Mouse (Mus musculus): ENCODE results near the gene Qrich2. TPM values are rescaled to one million over a fixed set of nuclear protein-coding genes. Genes with fewer than 3 reads are reported as not detected.
"Not testable (repeated sequence)": the region's sequence is repeated elsewhere in the genome, so short reads cannot be mapped to it uniquely, and the experiment has no call there.

Gene Qrich2
- polyA plus RNA-seq, 1 experiment from 2014 or later = not detected

DNA sequence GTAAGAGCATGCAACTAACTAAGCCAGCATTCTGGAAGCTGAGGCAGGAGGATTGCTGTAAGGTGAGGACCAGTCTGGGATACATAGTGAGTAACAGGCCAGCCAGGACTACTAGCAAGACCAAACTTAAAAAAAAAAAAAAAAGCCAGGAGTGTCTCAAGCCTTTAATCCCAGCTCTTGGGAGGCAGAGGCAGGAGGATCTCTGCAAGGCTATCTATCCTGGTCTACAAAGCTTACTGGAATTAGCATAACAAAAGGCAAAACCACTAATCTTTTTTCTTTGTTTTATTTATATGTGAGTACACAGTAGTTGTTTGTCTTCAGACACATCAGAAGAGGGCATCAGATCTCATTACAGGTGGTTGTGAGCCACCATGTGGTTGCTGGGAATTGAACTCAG, 22.2 kb upstream of the Qrich2 start:
- Histone ChIP-seq H3K36me3 (peaks cover 46% of the 10 kb centered on the region), H3K4me1 (peaks cover 13% of the 10 kb centered on the region), H3K27me3 (no peaks in the 10 kb centered on the region), H3K4me2 (no peak overlapping the region), H3K4me3 (no peak overlapping the region), H3K9me3 (no peaks in the 10 kb centered on the region; the same call in 1 of the 2 replicates), H3K9ac (no peak overlapping the region), H3K27ac (no peak overlapping the region)
- no peak for ATAC-seq (ENCODE audit: borderline replicate concordance, extremely low read depth, low FRiP score, low TSS enrichment)

DNA sequence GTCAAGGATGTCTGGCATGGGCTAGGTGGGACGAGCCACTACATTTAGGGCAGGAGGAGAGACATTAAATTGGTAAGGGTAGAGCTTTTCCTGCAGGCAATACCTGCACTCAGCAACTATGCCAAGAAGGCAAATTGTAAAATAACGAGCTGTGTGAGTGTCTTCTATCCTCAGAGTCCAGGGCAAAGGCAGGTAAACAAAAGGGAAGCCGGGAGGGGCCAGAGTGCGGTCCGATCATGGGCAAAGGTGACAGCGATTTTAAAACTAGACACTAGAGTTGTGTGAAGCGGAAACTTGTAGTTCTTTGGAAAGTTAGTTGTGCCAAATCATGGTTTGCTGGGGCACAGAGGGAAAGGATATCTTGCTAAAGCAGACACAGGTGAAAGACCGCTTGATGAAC, 18.2 kb upstream of the Qrich2 start:
- H3K9ac ChIP-seq = no peak overlapping the region
- H3K4me1 ChIP-seq = peaks cover 8% of the 10 kb centered on the region
- H3K36me3 ChIP-seq = peaks cover 82% of the 10 kb centered on the region
- 83% methylated on average over 8 of the region's 8 CpGs for WGBS
- no peaks in the 10 kb centered on the region for H3K27me3 ChIP-seq
- no peak for ATAC-seq (ENCODE audit: borderline replicate concordance, extremely low read depth, low FRiP score, low TSS enrichment)
- no peak overlapping the region for H3K27ac ChIP-seq
- no peaks in the 10 kb centered on the region; the same call in 1 of the 2 replicates for H3K9me3 ChIP-seq
- H3K4me2 ChIP-seq = no peak overlapping the region
- H3K4me3 ChIP-seq = no peak overlapping the region

DNA sequence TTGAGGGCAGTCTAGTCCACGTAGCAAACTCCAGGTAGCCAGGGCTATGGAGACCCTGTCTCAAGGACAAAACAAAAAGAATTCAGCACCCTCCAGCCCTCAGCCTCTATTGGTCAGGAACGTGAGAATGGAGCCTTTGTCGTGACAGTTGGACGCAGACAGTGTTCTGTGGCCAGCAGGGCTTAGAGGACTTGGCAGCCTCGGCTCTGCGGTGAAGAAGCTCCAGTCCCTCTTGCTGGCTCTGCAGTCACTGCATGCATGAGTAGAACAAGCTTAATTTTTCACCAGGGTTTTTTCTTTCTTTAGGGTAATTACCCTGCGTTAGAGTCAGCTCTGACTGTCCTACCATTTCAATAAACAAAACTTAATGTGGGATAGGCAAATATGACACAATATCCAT, 15.7 kb upstream of the Qrich2 start:
- Histone ChIP-seq H3K4me1 (no peaks in the 10 kb centered on the region), H3K4me2 (no peak overlapping the region), H3K9ac (no peak overlapping the region), H3K27ac (no peak overlapping the region), H3K36me3 (peaks cover 91% of the 10 kb centered on the region), H3K9me3 (no peaks in the 10 kb centered on the region), H3K27me3 (no peaks in the 10 kb centered on the region), H3K4me3 (no peak overlapping the region)
- 83% methylated on average over 7 of the region's 7 CpGs for WGBS
- no peak for ATAC-seq (ENCODE audit: borderline replicate concordance, extremely low read depth, low FRiP score, low TSS enrichment)

DNA sequence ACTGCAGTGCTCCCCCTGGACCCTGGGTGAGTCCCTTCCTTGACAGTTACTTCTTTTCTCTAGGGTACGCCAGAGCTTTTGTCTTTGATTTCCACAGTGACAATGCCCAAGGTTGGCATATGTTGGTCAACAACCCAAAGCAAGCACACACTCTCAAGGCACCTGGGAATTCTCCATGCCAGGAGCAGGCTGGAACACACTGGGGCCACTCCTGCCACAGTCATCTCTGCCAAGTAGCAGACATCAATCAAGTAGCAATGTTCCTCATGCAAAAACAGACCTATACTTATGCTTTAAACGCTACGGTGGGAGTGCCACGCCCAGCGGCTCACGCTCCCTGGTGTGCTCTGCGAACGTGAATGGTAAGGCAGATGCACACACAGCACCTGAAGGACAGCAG, 14.9 kb upstream of the Qrich2 start:
- H3K4me3 ChIP-seq = no peak overlapping the region
- 93% methylated on average over 8 of the region's 8 CpGs for WGBS
- H3K9me3 ChIP-seq = no peaks in the 10 kb centered on the region
- H3K4me2 ChIP-seq = no peak overlapping the region
- no peaks in the 10 kb centered on the region for H3K27me3 ChIP-seq
- no peaks in the 10 kb centered on the region for H3K4me1 ChIP-seq
- no peak overlapping the region for H3K27ac ChIP-seq
- ATAC-seq (ENCODE audit: borderline replicate concordance, extremely low read depth, low FRiP score, low TSS enrichment) = no peak
- H3K9ac ChIP-seq = no peak overlapping the region
- H3K36me3 ChIP-seq = peaks cover 91% of the 10 kb centered on the region

DNA sequence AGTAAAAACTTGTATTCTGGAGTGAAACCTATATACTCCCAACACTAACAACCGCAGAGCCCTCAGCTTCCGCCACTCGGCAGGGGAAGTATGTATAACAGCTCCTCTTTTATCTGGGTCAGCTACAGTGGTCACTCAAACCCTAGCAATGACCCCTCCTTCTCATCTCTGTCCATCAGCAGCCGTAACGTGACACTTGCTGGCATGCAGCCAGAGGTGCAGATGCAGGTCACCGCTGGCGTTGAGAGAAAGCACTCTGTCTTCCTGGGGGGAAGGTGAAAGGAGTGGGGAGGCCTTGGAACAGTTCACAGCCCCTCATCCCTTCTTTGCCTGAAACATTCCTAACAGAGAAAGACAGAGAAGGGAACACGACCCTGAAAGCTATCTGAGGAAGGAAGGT, 13.8 kb upstream of the Qrich2 start:
- Histone ChIP-seq H3K4me3 (no peak overlapping the region), H3K27ac (no peak overlapping the region), H3K27me3 (no peaks in the 10 kb centered on the region), H3K9ac (no peak overlapping the region), H3K9me3 (no peaks in the 10 kb centered on the region), H3K4me1 (no peaks in the 10 kb centered on the region), H3K36me3 (peaks cover 91% of the 10 kb centered on the region), H3K4me2 (no peak overlapping the region)
- no peak for ATAC-seq (ENCODE audit: borderline replicate concordance, extremely low read depth, low FRiP score, low TSS enrichment)
- 35% methylated on average over 8 of the region's 8 CpGs for WGBS

DNA sequence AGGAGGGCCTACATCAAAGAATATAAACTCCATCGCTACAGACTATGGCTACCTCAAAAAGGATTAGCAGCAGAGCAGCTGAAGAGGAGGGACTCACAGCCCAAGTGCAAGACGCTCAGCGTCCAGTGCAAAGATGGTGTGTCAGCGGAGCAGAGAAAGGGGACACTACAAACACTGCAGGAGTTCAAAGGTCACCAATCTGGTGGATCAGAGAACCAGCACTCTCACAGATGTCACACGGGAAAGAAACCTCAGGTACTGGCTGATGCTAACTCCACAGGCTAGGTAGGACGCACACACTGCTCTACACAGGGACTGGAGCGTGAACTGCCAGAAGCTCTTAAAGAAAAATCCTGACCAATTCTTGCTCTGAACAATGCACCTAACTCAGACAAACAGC, 12.9 kb upstream of the Qrich2 start:
- peaks cover 91% of the 10 kb centered on the region for H3K36me3 ChIP-seq

DNA sequence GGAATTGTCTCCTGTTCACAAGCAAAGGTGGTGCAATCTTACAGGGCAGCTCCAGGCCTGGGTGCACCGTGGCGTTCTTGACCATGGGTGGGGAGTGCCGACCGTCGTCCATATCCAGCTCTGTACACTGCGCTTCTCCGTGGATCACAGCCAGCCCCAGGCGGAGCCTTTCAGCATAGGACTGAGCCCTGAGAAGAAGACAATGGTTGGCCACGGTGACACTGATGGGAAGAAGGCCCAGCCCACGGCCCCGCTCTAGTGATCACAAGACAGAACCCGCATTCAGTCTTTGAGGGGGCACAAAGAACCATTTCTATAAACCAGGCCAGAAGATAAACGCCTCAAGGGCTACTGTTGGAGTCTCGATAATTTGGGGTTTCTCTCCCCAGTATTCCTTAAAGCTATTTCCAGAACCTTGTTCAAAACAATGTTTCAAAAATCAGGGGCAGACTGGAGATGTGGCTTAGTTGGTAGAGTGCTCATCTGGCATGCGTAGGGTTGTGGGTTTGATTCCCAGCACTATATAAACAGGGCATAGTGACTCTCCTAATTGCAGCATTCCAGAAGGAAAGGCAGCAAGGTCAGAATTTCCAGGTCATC, 11.2 kb upstream of the Qrich2 start:
- Histone ChIP-seq H3K4me2 (no peak overlapping the region), H3K4me1 (no peaks in the 10 kb centered on the region), H3K9ac (no peak overlapping the region), H3K27ac (no peak overlapping the region), H3K9me3 (no peaks in the 10 kb centered on the region), H3K36me3 (peaks cover 95% of the 10 kb centered on the region), H3K4me3 (no peak overlapping the region), H3K27me3 (no peaks in the 10 kb centered on the region)
- no peak for ATAC-seq (ENCODE audit: borderline replicate concordance, extremely low read depth, low FRiP score, low TSS enrichment)
- 91% methylated on average over 15 of the region's 15 CpGs for WGBS

More for the DNA sequence above, 12.9 kb upstream of the Qrich2 start:
- Histone ChIP-seq H3K4me3 (no peak overlapping the region), H3K4me1 (no peaks in the 10 kb centered on the region), H3K9me3 (no peaks in the 10 kb centered on the region), H3K4me2 (no peak overlapping the region), H3K9ac (no peak overlapping the region), H3K27ac (no peak overlapping the region), H3K27me3 (no peaks in the 10 kb centered on the region)
- WGBS = 80% methylated on average over 7 of the region's 7 CpGs
- no peak for ATAC-seq (ENCODE audit: borderline replicate concordance, extremely low read depth, low FRiP score, low TSS enrichment)

DNA sequence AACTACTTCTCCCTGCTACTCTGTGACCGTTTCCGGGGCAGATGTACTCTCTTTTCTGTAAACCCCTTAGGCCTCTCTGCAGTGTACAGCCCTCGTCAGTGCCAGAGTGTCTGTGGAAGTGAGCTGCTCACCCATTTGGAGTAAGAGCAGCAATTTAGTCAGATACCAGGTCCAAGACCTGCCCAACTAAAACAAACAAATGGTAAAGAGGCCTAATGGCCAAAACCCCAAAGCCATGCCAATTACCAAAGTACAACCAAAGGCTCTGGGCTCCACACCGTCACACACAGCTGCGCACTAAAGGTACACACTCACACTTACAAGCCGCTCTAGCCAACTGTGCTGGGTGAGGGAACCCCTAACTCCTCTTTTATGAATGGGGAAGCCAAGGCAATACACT, 10.7 kb upstream of the Qrich2 start:
- no peaks in the 10 kb centered on the region for H3K9me3 ChIP-seq
- 93% methylated on average over 6 of the region's 6 CpGs for WGBS
- no peak for ATAC-seq (ENCODE audit: borderline replicate concordance, extremely low read depth, low FRiP score, low TSS enrichment)
- peaks cover 95% of the 10 kb centered on the region for H3K36me3 ChIP-seq
- no peak overlapping the region for H3K4me2 ChIP-seq
- H3K27ac ChIP-seq = no peak overlapping the region
- no peaks in the 10 kb centered on the region for H3K4me1 ChIP-seq
- H3K27me3 ChIP-seq = no peaks in the 10 kb centered on the region
- no peak overlapping the region for H3K4me3 ChIP-seq
- no peak overlapping the region for H3K9ac ChIP-seq

DNA sequence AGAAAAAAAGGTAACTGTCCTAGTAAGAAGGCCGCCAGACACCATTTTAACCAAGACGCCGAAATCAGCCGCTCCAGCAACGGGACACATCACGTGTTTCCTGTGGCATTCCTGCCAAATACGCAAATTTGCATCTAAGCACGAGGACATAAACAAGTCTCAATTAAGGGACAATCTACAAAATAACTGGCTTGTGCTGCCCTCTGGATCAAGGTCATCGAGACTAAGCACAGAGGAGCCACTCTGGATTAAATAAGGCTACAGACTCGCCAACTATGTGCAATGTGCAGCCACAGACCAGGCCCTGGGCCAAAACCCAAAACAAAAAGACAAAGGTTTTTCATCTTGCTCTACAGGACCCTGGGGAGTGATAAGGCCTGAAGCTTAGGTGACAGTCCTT, 10.0 kb upstream of the Qrich2 start:
- no peak for ATAC-seq (ENCODE audit: borderline replicate concordance, extremely low read depth, low FRiP score, low TSS enrichment)
- Histone ChIP-seq H3K27me3 (no peaks in the 10 kb centered on the region), H3K27ac (no peak overlapping the region)

DNA sequence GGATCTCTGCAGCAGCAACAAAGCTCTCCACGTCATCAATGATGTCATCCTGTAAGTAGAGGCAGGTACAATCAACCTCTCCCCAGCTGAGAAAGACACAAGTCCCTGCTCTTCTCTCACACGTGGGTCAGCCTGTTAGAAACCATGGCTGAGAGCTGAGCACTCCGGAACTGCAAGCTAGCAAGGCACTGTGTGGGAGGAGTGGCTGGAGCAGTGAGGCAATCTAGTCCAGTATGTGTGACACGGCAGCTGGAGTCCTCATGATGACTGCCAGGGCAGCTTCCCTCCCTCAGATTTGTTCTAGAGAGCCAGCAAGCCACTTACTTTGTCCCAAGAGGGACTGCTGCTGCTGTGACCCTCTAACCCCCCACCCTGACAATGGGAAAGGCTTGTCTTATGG, 6.2 kb upstream of the Qrich2 start:
- Histone ChIP-seq H3K27ac (no peak overlapping the region), H3K4me2 (no peak overlapping the region), H3K4me3 (no peak overlapping the region), H3K4me1 (no peaks in the 10 kb centered on the region), H3K27me3 (no peaks in the 10 kb centered on the region), H3K36me3 (peaks cover 76% of the 10 kb centered on the region), H3K9me3 (no peaks in the 10 kb centered on the region), H3K9ac (no peak overlapping the region)
- no peak for ATAC-seq (ENCODE audit: borderline replicate concordance, extremely low read depth, low FRiP score, low TSS enrichment)
- WGBS = 68% methylated on average over 4 of the region's 4 CpGs

More for the DNA sequence above, 10.0 kb upstream of the Qrich2 start:
- H3K9me3 ChIP-seq = no peaks in the 10 kb centered on the region
- H3K4me2 ChIP-seq = no peak overlapping the region
- no peaks in the 10 kb centered on the region for H3K4me1 ChIP-seq
- WGBS = 92% methylated on average over 10 of the region's 10 CpGs
- H3K9ac ChIP-seq = no peak overlapping the region
- H3K4me3 ChIP-seq = no peak overlapping the region
- H3K36me3 ChIP-seq = peaks cover 95% of the 10 kb centered on the region

DNA sequence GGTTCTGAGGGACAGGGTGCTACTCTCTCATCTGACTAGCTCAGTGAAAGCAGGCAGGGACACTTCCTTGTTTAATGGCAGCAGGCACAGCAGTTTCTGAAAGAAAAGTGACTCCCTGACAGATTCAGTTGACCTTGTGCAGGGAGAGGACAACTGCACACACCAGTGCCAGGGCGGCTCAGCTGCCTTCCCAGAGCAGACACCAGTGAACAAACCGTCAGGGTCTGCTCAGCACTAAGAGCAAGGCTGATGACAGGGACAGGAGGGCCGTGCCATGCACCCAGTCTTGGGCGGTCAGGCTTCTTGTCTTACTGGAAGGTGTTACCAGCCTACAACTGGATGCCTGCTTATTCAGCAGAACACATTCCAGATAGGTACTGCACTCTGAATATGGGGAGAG, 4.9 kb upstream of the Qrich2 start:
- no peak overlapping the region for H3K4me2 ChIP-seq
- H3K4me1 ChIP-seq = no peaks in the 10 kb centered on the region
- no peak overlapping the region for H3K27ac ChIP-seq
- 80% methylated on average over 4 of the region's 4 CpGs for WGBS
- no peak overlapping the region for H3K4me3 ChIP-seq
- H3K36me3 ChIP-seq = peaks cover 64% of the 10 kb centered on the region
- no peaks in the 10 kb centered on the region; the same call in 1 of the 2 replicates for H3K27me3 ChIP-seq
- no peak for ATAC-seq (ENCODE audit: borderline replicate concordance, extremely low read depth, low FRiP score, low TSS enrichment)
- H3K9me3 ChIP-seq = no peaks in the 10 kb centered on the region
- no peak overlapping the region for H3K9ac ChIP-seq

DNA sequence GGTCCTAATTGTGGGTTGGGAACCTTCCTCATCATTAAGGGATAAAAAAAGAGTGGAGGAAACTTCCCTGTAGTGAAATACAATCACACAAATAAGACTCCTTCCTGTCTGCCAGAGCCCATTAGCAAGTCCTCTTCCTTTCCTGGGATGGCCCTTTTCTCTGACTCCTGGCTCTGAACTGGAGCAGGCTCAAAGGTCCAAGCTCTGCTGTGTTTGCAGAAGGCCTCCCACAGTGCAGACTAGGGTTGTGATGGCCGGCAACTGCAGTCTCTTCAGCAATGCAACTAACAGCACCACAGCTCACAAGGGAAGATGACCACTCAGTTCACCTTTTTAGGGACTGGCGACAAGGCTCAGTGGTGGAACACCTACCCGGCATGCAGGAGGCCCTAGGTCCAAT, 4.2 kb upstream of the Qrich2 start:
- Histone ChIP-seq H3K27ac (no peak overlapping the region), H3K9ac (no peak overlapping the region), H3K4me3 (no peak overlapping the region), H3K4me1 (no peaks in the 10 kb centered on the region), H3K4me2 (no peak overlapping the region), H3K27me3 (no peaks in the 10 kb centered on the region; the same call in 1 of the 2 replicates), H3K9me3 (no peaks in the 10 kb centered on the region), H3K36me3 (peaks cover 58% of the 10 kb centered on the region)
- ATAC-seq (ENCODE audit: borderline replicate concordance, extremely low read depth, low FRiP score, low TSS enrichment) = no peak
- 83% methylated on average over 3 of the region's 3 CpGs for WGBS

DNA sequence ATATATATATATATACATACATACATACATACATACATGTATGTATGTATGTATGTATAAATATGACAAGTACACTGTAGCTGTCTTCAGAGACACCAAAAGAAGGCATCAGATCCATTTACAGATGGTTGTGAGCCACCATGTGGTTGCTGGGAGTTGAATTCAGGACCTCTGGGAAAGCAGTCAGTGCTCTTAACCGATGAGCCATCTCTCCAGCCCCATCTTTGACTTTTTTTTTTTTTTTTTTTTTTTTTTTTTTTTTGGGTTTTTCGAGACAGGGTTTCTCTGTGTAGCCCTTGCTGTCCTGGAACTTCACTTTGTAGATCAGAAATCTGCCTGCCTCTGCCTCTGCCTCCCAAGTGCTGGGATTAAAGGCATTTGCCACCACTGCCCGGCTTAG, 2.3 kb upstream of the Qrich2 start:
- not testable (repeated sequence) for H3K27ac ChIP-seq; H3K4me2 ChIP-seq; ATAC-seq (ENCODE audit: borderline replicate concordance, extremely low read depth, low FRiP score, low TSS enrichment); H3K9me3 ChIP-seq; H3K4me3 ChIP-seq; H3K4me1 ChIP-seq; H3K27me3 ChIP-seq; H3K9ac ChIP-seq
- 78% methylated on average over 3 of the region's 3 CpGs for WGBS
- H3K36me3 ChIP-seq = peaks cover 40% of the 10 kb centered on the region

Data from lung, embryonic 15.5 days (tissue).